Mouse (Mus musculus) spleen, adult 2 months (tissue): ENCODE measurements around the gene Spred3.

Experiments used
- CTCF ChIP-seq: fragments of 200-500 bp; IDR thresholded peaks from 2 replicates; pipeline ENCODE4 v1.5.1; 2011; ENCODE audit warnings: mild to moderate bottlenecking, inconsistent platforms; ENCODE audit not compliant: insufficient read depth, insufficient read length, insufficient replicate concordance; ENCODE audit errors: extremely low read depth
- POLR2A ChIP-seq: fragments of 200-500 bp; IDR thresholded peaks from 2 replicates; pipeline ENCODE4 v1.6.1; 2011; ENCODE audit warnings: low read depth, low read length, inconsistent platforms

- no peak for TF ChIP-seq CTCF
- TF ChIP-seq POLR2A = no peak
Observed at GRCm38 (mm10) chr7:29154018-29154720, 16.0 kb downstream of the Spred3 start.
